Mouse (Mus musculus) left cerebral cortex, postnatal 4 days (tissue): ENCODE measurements around the gene Samd4. TPM values are rescaled to one million over a fixed set of nuclear protein-coding genes. Genes with fewer than 3 reads are reported as not detected.
A peak's percentile ranks its signal among the peaks of the same experiment; 100 is the strongest.

Experiments used
- DNase-seq: peaks from one replicate; pipeline ENCODE4 v3.0.0-alpha.2; 2022
- intact Hi-C: fragments of 180-260 bp; cut with DNase I; formaldehyde crosslinking; loops from one replicate; pipeline ENCODE4 v1.15.1; 2025
- total RNA-seq, 2 experiments: library from RNA; stranded (reverse); gene quantifications; 2 replicates each; pipeline ENCODE4 v1.2.3; 2021

Samd4 gene
- total RNA-seq, 2 experiments from 2014 or later, result 12.2 to 13.4 TPM

DNA sequence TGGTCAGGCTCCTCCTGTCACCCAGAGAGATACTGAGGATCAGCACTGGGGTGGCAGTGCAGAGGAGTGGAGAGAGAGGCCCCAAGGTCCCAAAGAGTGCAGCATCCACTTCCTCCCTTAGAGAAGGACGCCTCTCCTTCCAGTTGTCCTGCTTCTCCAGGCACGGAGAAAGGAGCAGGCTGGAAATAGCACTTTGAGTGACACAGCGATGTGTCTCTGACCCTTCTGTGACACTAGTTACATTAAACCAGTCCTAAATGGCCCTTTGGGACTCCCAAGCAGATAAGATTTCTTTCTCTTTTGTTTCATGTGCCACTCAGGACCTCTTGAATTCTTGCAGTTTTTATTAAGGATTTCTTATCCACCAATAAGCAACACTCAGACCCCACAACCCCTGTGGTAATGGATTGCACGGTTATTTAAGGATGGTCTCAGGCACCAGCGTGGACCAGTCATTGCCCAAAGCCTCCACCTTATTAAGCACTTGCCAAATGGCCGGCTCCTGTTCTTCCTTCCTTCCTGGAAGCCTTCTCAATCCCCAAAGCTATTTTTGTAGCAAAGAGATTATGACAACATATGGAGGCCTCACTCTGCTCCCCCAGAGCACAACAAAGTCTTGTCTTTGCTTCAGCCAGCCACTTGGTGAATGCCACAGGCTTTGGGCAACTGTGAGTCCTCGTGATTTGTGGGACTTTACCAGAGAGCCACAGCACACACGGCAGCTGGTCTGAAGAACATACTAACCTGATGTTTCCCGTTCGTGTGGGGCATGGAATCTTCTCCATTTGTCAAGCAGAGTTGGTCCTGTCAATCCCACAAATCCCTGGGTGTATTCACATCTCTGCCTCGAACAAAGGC lies 68.1 kb downstream of the Samd4 start:
- intact Hi-C loops, result no loop called here
- DNase-seq, result no peak

DNA sequence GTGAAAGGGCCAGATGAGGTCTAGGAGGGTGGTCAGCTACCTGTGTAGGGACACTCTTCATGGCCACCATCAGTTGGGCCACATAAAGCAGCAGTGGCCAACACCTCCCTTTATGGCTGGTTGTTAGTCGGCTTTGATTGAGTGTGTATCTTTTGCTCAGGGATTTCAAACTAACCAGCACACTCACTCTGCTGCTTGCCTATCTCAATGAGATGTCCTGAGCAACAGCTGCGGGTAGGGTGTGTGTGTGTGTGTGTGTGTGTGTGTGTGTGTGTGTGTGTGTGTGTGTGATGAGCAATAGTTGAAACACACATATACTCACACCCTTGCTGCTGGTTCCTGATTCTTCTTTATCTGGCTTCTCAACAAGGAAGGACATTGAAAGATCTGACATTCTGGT lies 69.6 kb downstream of the Samd4 start:
- intact Hi-C loops, result no loop called here
- DNase-seq, result no peak

DNA sequence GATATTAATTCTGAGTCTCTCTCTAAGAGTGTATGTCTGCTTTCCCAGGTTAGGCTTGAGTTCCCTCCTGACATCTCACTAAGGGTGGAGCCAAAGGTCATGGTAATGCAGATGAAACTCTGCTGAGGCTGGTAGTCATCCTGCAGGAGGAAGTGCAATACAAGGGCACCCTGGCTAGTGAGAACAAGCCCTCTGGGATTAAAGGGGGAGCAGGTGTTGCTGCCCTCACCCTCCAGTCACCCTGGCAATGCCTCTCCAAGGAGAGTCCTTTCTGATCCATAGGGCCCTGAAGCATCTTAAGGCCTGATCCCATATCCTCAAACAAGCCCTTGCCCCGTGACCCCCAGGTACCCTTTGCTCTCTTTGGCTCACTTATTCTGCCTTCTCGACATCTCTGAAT lies 72.5 kb downstream of the Samd4 start:
- intact Hi-C loops, result no loop called here
- DNase-seq, result no peak

DNA sequence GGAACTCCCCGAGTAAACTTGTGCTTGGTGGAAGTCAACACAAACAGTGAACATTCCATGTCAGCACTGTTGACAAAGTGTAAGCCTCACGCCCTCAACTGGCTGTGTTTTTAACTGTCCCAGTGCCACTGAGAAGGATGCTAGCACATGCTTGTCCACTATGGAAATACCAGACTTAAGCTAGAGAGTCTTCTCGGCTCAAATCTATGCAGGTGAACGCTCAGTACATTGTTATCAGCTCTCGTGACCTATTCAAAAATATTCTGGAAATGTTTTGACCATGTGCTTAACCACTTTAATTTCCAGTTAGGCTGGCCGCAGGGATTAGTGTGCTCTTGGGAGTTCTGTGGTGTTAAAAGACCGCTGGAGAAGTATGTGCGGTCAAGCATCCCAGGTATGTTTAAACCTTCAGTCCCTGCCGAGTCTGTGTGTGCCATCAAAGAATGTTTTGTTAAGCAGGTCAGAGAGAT lies 73.0 kb downstream of the Samd4 start:
- no peak for DNase-seq

DNA sequence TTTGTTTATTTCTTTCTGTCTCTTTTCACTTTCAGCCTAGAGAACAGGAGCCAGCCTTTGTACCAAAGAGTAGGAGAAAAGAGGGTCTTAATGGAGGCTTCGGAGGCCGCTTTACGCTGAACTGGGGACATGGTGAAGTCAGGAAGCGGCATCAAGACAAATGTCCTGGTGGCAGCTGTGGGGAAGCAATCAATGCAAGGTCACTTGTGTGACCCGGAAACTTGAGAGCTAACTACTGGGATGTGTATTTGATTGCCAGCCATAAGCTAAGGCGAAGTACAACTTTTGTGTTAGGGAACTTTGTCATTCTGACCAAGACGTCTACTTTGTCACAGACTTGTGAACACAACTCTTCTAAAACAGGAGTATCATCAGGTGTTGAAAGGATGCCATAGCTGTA lies 73.5 kb downstream of the Samd4 start:
- DNase-seq, result no peak
- intact Hi-C loops, result no loop called here

More for the DNA sequence above, 73.0 kb downstream of the Samd4 start:
- intact Hi-C loops, result no loop called here

DNA sequence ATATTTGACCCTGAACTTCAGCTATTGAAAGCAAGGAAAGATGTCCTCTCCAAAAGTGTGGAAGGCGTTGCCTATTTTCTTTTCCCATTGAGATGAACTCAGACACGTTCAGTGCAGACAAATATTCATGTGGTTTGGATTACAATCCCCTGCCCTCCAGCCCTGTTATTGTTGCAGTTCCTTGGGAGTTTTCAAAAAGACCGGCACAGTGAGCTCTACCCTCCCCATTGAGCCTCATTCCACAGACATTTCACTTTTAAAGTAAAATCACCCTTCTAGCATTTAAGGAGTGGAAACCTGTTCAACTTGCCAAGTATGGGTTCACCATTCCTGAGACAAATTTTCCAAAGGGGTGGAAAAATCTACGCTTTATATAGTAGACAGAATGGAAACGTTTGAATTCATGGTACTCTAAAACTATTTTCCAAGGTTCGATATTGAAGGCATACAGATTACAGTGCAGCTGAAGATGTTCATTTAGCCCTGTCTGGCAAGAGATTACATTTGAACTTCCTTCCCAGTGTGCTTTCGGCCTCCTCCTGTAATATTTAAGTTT lies 76.6 kb downstream of the Samd4 start:
- no peak for DNase-seq
- intact Hi-C loops, result no loop called here

DNA sequence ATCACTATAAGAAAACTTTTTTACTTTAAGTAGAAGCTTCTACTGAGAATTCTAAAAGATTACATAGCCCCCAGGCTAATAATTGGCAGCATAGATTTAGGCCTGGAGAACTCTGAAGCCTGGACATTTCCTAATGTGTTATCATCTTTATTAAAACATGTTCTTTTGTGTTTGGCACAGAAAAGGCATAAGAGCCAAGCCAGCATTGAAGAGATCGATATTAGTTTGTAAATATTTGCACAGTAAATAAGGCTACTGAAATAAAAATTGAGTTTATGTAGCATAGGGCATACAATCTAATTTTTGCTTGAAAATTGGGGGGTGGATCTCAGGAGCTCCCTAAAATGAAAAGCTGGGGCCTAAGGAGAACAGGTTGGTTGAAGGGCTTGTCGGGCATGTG lies 77.2 kb downstream of the Samd4 start:
- intact Hi-C loops, result no loop called here
- no peak for DNase-seq

DNA sequence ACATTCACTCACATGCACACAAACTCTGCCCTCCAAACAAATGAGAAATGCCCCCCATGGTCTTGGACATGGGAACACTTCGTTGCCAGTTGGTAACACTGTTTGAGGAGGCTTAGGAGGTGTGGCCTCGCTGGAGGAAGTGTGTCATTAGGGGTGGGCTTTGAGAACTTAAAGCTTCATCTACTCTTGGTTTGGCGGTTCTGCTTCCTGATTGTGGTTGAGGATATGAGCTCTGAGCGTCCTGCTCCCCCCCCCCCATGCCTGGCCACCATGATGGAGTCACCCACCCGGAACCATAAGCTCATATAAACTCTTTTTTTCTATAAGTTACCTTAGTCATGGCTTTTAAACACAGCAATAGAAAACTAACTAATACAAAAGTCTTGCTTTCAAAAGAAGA lies 80.2 kb downstream of the Samd4 start:
- intact Hi-C loops, result no loop called here
- DNase-seq, result no peak

DNA sequence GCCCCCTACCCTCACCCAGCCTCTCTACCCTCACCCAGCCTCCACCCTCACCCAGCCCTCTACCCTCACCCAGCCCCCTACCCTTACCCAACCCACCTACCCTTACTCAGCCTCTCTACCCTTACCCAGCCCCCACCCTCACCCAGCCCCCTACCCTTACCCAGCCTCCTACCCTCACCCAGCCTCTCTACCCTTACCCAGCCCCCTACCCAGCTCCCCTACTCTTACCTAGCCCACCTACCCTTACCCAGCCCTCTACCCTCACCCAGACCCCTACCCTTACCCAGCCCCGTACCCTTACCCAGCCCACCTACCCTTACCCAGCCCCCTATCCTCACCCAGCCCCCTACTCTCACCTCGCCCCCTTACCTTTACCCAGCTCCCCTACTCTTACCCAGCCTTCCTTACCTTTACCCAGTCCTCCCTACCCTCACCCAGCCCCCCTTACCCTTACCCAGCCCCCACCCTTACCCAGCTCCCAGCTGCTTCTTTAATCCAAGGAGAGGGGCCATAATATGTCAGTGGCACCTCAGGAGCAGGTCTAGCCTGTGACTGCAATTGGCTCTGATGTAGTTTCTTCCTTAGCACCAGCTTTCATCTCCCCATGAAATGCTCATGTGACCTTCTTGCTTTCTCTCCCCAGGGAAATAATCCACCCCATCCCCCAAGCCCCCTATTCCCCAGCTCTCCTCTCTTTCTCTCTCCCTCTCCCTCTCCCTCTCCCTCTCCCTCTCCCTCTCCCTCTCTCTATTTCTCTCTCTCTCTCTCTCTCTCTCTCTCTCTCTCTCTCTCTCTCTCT lies 81.6 kb downstream of the Samd4 start:
- intact Hi-C loops, result no loop called here
- DNase-seq, result no peak

DNA sequence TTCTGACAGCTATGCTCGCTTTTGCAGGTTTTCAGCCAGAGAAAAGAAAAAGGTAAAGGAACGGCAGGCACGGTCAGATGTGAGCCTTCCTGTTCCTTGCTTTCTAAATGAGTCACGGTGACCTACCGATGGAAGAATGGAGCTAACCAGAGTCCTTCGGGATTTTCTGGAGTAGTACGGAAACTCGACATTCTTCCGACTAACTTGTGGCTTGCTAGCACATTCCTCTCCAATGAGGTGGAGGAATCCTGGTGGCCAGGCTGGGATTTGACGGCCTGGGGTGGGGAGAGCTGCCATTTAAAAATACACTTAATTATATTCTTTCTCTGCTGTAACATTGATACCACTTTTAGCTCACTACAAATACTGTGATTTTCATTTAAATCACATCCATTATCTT lies 83.6 kb downstream of the Samd4 start:
- DNase-seq, result no peak
- intact Hi-C loops, result no loop called here

DNA sequence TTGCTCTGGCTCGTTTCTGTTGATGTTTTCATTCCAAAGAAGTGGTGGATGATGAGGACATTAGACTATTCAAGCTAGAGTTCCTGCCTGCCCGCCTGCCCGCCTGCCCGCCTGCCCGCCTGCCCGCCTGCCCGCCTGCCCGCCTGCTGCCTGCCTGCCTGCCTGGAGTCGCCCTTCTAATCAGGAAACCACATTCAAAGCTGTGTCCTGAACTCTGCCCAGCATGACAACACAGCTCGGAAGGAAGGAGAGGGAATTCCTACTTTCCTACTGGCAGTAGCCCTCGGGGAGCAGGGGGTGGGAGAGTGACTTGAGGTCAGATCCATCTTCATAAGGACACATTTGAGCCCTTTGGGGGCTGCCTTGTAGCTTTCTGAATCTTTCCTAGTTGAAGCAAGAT lies 85.4 kb downstream of the Samd4 start:
- DNase-seq, result no peak
- intact Hi-C loops, result no loop called here

DNA sequence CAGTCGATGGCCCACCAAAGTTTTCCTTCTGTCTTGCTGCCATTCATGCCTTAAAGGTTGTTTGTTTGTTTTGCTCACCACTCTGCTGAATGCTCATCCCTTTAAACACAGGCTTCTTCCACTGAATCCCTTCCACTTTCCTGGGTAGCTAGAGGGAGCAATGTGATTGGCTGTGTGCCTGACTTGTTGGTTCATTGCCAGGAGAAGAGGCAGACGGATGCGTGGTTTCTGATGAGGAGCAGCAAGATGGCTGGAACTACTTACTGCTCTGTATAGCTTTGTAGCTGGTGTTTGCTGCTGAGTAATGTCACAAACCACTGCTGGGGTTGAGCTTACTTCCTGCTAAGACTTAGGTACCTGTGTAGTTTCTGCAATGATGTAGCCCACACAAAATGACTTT lies 88.0 kb downstream of the Samd4 start:
- DNase-seq, result peak; percentile 83
- intact Hi-C loops, result loop anchor here (10.0 kb wide), 1 partner anchor 86 kb away; the partner anchor contains the start of gene Samd4

DNA sequence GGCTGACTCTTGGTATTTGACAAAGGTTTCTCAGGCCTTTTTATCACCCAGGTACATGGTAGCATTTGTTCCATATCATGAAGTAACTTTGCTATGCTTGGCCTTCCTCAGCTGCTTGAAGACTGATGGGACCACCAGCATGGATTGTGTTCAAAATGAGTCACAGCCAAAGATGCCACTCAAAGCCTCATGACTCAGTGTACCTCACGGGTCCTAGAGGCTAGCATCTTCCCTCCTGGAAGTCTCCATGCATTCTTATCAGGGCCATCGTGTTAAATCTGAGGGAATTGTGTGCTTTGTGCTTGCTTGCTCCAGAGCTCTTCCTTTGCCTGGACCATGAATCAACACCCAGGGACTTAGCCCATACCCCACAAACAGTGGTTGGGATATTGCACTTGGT lies 89.1 kb downstream of the Samd4 start:
- DNase-seq, result no peak
- intact Hi-C loops, result loop anchor here (10.0 kb wide), 1 partner anchor 87 kb away; the partner anchor contains the start of gene Samd4

DNA sequence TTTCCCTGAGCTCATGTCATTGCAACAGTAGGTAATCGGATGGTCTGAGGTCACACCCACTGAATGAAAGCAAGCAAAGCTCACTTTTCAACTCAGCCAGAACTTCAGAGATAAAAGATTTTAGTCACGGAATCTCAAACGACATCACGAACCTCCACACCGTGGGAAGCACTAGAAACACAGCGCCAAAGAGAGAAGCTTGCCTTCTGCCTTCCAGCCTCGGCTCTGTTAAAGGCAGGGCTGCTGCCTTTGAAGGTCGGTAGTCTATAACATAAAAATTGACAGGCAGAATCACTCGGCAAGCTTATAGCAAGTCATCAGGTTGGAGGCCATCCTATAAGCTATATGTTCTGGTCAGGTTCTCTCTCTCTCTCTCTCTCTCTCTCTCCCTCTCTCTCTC lies 92.2 kb downstream of the Samd4 start:
- DNase-seq, result no peak
- intact Hi-C loops, result loop anchor here (10.0 kb wide), 1 partner anchor 90 kb away; the partner anchor contains the start of gene Samd4

DNA sequence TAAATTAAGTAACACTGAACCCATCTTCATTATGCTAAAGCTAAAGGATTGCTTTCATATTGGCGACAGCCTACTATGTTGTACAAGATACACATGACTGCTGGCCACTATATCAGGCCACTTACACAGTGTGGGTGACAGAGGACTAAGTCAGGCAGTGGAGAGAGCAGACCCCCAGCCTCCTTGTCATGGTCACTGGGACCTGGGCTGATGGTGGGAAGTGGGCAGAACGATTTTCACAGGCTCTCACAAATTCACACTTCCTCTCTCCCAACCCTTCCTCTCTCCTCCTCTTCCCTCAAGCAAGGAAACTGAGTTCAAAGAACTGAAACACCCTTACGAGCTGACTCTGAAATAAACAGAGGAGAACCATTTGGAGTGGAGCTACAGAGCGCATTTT lies 93.3 kb downstream of the Samd4 start:
- DNase-seq, result no peak
- intact Hi-C loops, result loop anchor here (10.0 kb wide), 1 partner anchor 91 kb away; the partner anchor contains the start of gene Samd4

DNA sequence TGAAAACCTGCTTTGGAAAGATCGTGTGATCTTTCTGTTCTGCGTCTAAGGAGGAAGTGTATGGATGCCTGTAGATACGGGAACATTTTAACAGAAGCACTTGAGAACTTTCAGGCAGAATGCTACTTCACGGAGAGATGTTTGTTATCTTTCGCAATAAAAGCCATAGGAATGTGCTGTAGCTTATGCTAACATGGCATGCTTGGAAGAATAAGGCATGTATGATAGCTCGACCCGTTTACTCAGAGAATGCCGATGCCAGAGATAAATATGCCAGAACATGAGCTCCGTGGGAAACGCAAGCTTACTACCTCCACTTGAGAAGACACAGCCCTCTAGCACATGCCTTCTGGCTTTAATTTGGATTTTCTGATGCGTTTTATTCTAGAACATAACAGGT lies 94.1 kb downstream of the Samd4 start:
- intact Hi-C loops, result loop anchor here (10.0 kb wide), 1 partner anchor 92 kb away; the partner anchor contains the start of gene Samd4

DNA sequence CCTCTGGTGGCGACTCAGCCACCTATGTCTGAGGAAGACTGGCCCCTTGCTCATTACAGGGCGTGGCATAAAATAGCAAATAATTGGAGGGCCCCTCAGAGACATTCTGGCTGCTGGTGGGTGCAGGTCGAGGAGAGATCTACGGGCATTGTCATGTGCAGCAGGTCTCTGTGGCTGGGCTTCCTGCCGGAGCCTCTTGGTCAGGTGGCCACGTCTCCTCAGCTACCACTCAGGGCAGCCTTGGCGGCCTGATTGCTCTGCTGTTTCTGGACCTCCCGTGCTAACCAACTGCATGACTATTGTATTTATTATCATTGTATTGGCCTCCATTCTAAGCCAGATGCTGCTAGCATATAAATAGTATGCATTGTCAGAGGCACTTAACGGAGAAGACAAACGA lies 95.0 kb downstream of the Samd4 start:
- intact Hi-C loops, result loop anchor here (10.0 kb wide), 1 partner anchor 93 kb away; the partner anchor contains the start of gene Samd4

More for the DNA sequence above, 94.1 kb downstream of the Samd4 start:
- DNase-seq, result no peak

DNA sequence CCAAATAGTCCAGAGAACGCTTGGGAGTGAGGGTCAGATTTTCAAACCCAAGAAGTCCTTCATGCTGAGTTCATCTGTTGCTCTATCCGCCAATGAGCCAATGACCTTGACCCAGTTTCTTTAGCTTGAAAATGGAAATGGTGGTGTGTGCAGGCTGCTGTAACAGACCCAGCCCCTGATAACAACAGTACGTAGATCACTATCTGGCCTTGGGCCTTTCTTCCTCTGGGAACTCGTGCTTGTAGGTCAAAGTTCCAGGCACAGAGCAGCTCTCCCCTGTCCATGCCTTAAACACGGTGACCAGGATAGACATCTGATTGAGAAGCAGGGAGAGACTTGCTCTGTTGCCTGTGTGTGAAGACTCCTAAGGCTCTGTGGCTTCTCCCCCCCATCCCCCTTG lies 96.5 kb downstream of the Samd4 start:
- intact Hi-C loops, result loop anchor here (10.0 kb wide), 1 partner anchor 94 kb away; the partner anchor contains the start of gene Samd4
- DNase-seq, result no peak

More for the DNA sequence above, 95.0 kb downstream of the Samd4 start:
- DNase-seq, result no peak

DNA sequence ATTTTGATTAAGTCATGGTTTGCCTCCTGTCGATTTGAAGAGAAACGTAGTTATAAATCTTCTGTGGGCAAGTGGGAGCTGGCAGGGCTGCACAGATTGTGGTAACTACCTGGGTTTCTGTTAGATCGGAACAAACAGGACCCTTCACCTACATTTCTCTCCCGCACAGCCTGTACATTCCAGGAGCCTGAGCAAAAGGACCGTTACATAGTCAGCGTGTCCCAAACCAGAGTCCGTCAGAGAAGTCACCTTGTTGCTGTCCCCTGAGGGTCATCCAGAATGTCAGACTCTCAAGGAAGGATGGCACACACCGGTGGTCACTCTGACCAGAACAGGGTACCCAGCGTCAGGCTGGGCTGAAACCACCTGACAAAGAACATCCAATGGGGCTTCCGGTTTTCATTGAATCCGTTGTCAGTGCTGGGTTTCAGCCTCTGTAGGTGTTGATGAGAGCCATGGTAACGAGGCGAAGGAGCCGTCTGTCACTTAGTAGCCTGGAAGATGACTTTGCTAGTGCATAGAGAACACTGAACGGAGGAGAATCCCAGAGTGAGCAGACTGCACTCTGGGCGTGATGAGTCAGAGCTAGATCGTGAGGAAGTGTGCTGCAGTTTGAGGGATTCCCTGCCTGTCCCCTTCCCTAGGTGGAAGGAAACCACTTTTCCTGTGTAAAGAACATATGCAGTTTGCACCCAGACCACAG lies 98.2 kb downstream of the Samd4 start:
- intact Hi-C loops, result no loop called here
- no peak for DNase-seq

DNA sequence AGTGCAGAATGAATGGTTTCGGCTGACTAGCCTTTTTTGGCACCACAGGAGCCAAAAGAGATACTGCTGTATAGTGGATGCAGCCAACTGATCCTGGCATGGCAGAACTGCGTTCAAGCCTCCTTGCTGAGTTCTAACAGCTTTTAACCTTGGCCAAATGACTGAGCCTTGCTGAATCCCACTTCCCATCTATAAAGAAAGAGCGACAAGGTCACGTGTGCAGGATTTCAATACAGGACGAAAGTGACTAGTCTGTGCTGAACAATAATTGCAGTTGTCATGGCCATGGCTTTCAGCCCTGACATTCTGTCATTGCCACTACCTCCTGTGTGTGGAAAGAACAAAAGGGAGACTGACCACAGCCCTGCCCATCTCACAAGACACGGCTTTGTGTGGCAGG lies 99.5 kb downstream of the Samd4 start:
- intact Hi-C loops, result no loop called here

More for the DNA sequence above, 99.5 kb downstream of the Samd4 start:
- no peak for DNase-seq
